Mouse (Mus musculus): ENCODE results near the gene Sidt2.

Gene Sidt2

GRCm38 (mm10) chr9:45946182-45946871 lies 8.7 kb downstream of the Sidt2 start:
- in situ Hi-C loops (cut with MboI): no loop called here

GRCm38 (mm10) chr9:45945721-45946120 lies 9.3 kb downstream of the Sidt2 start:
- in situ Hi-C loops (cut with MboI): no loop called here

GRCm38 (mm10) chr9:45944506-45945400 lies 10.3 kb downstream of the Sidt2 start:
- in situ Hi-C loops (cut with MboI): no loop called here

GRCm38 (mm10) chr9:45943628-45944505 lies 11.2 kb downstream of the Sidt2 start:
- in situ Hi-C loops (cut with MboI): no loop called here

- in situ Hi-C loops (cut with MboI): no loop called here
Measured at GRCm38 (mm10) chr9:45942916-45943315, 12.1 kb downstream of the Sidt2 start.

GRCm38 (mm10) chr9:45942464-45942863 lies 12.6 kb downstream of the Sidt2 start:
- in situ Hi-C loops (cut with MboI): no loop called here

GRCm38 (mm10) chr9:45941329-45941888 lies 13.6 kb downstream of the Sidt2 start:
- in situ Hi-C loops (cut with MboI): no loop called here

GRCm38 (mm10) chr9:45939794-45940193 lies 15.3 kb downstream of the Sidt2 start:
- in situ Hi-C loops (cut with MboI): no loop called here

- in situ Hi-C loops (cut with MboI): no loop called here
Measured at GRCm38 (mm10) chr9:45938952-45939637, 16.0 kb downstream of the Sidt2 start.

- in situ Hi-C loops (cut with MboI): no loop called here
Measured at GRCm38 (mm10) chr9:45938088-45938487, 17.0 kb downstream of the Sidt2 start.

- in situ Hi-C loops (cut with MboI): no loop called here
Measured at GRCm38 (mm10) chr9:45936883-45937282, 18.2 kb downstream of the Sidt2 start.

GRCm38 (mm10) chr9:45935628-45936210 lies 19.3 kb downstream of the Sidt2 start, which contains the start of gene Tagln:
Tagln (minus strand) TSS chr9:45936058.
- in situ Hi-C loops (cut with MboI): no loop called here

GRCm38 (mm10) chr9:45932571-45933415 lies 22.3 kb downstream of the Sidt2 start:
- in situ Hi-C loops (cut with MboI): no loop called here

GRCm38 (mm10) chr9:45931958-45932357 lies 23.1 kb downstream of the Sidt2 start:
- in situ Hi-C loops (cut with MboI): no loop called here

- in situ Hi-C loops (cut with MboI): no loop called here
Measured at GRCm38 (mm10) chr9:45929285-45929684, 25.8 kb downstream of the Sidt2 start.

GRCm38 (mm10) chr9:45919895-45920294 lies 35.2 kb downstream of the Sidt2 start:
- in situ Hi-C loops (cut with MboI): no loop called here

GRCm38 (mm10) chr9:45917041-45917934 lies 37.8 kb downstream of the Sidt2 start:
- in situ Hi-C loops (cut with MboI): no loop called here

- in situ Hi-C loops (cut with MboI): no loop called here
Measured at GRCm38 (mm10) chr9:45915659-45916058, 39.4 kb downstream of the Sidt2 start.

GRCm38 (mm10) chr9:45911673-45912072 lies 43.4 kb downstream of the Sidt2 start:
- in situ Hi-C loops (cut with MboI): no loop called here

Measured in mature B cell (primary cell).